Mouse (Mus musculus): Measurements from ENCODE around the gene Ankrd13b. TPM values are rescaled to one million over a fixed set of nuclear protein-coding genes. Genes with fewer than 3 reads are reported as not detected.
A peak's percentile ranks its signal among the peaks of the same experiment; 100 is the strongest.

Gene Ankrd13b
- total RNA-seq, 2 experiments from 2014 or later, result 84.9 to 99.0 TPM

DNA sequence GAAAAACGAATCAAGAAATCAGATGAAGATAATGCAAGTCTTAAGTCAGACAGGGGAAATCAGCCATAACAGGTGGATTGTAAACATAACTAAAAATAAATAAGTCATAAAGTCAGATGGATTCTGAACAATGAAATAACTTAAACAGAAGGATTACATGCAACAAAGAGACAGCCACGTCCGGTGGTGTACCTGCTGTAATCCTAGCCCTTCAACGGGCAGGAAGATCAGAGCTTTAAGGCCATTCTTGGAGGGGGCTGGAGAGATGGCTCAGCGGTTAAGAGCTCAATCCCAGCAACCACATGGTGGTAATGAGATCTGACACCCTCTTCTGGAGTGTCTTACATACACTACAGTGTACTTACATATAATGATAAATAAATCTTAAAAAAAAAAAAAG lies 21.9 kb upstream of the Ankrd13b start:
- no peak for DNase-seq (ENCODE audit: low spot score in 2 of 2)
- intact Hi-C loops (cut with DNase I), result no loop called here

DNA sequence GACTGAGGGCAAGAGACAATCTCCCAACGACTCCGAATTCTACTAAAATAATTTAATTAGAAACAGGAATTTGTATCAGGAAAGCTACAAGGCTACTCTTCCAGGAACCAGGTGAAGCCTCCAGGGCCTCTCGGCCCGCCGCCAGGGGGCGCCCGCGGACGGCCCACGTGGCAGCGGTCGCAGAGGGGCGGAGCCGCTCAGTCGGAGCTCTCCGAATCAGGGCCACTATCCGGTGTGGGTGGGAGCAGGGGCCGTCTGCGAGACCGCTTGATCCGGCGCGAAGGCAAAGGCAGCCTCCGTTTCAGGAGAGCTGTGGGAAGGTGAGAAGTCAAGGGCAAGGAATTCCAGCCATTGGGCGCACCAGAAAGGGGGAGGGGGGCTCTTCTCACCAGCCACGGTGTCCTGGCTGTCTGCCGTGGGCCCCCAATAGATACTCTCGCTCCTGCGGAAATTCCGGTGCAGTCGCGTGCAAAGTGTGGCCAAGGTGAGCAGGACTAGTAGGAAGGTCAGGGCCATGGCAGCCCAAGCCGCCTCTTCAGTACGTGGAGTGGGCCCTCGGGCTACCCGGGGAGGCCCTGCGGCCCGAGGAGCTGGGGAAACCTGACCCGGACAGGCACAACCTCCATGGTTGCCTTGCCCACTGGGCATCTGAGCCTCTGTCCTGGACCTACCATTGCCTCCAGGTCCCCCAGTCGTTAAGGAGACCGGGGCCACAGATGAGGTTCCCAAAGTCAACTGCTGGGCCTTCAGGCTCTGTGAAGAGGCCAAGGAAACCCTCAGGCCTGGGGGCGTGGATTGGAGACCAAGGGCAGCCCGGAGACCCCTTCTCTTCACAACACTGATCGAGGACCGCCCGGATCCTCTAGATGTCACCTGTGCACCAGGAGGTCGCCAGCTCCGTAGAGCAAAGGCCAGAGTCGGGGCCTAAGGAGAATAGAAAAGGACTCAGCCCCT lies 18.9 kb upstream of the Ankrd13b start:
- DNase-seq (ENCODE audit: low spot score in 2 of 2), result peak; percentile 83 to 85
- intact Hi-C loops (cut with DNase I), result loop anchor here (5.0 to 10.0 kb wide), 2 partner anchors 119 to 296 kb away; no protein-coding TSS in a partner anchor

DNA sequence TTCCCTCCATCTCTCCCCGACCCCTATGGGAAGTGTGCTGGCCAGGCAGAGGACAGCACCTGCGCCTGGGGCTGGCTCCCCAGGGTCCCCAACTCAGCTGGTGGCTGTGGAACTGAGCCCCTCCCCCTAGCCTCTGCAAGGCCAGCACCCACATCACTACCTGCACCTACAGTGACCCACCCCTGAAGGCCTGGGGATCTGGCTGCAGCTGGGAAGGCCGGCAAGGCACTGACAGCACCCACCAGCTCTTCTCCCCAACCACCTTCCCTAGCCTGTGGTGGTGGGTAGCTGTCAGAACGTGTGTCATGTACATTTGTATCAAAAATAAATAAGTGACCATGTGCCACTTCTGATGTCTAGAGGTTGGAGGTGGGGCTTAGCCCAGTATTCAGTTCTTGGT lies 17.9 kb upstream of the Ankrd13b start:
- intact Hi-C loops (cut with DNase I), result loop anchor here (5.0 to 10.0 kb wide), 2 partner anchors 120 to 297 kb away; no protein-coding TSS in a partner anchor
- DNase-seq (ENCODE audit: low spot score in 2 of 2), result no peak

DNA sequence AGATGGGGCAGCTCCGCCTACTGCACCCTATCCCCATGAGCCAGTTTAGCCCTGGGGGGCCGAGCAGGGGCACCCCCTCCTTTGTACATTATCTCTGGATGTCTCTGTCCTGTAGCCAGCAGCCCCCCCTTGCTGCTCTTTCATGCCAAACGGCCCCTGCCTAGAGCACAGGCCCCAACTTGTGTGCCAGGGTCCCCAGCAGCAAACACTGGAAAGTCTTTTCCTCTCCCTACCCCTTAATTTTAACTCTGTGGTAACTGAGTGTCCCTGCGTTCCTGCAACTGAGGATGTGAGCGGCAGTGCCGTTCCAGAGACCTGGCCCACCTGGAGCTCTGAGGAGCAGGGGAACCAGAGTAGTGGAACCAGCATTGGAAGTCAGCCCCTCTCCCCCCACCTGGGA lies 17.5 kb upstream of the Ankrd13b start:
- intact Hi-C loops (cut with DNase I), result loop anchor here (5.0 to 10.0 kb wide), 2 partner anchors 120 to 298 kb away; no protein-coding TSS in a partner anchor
- DNase-seq (ENCODE audit: low spot score in 2 of 2), result no peak

DNA sequence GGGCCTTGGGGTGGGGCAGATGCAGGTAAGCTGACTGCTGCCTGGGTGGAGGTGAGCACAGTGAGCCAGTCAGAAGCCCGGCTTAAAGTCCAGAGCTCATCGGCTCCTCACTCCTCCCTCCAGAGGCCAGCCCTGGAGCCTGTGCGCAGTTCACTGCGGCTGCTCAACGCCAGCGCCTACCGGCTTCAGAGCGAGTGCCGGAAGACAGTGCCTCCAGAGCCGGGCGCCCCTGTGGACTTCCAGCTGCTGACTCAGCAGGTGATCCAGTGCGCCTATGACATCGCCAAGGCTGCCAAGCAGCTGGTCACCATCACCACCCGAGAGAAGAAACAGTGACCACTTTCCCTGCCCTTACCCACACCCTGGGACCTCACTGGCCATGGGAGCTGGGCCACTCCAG lies 16.8 kb upstream of the Ankrd13b start:
- intact Hi-C loops (cut with DNase I), result loop anchor here (5.0 to 10.0 kb wide), 2 partner anchors 121 to 299 kb away; no protein-coding TSS in a partner anchor
- no peak for DNase-seq (ENCODE audit: low spot score in 2 of 2)

DNA sequence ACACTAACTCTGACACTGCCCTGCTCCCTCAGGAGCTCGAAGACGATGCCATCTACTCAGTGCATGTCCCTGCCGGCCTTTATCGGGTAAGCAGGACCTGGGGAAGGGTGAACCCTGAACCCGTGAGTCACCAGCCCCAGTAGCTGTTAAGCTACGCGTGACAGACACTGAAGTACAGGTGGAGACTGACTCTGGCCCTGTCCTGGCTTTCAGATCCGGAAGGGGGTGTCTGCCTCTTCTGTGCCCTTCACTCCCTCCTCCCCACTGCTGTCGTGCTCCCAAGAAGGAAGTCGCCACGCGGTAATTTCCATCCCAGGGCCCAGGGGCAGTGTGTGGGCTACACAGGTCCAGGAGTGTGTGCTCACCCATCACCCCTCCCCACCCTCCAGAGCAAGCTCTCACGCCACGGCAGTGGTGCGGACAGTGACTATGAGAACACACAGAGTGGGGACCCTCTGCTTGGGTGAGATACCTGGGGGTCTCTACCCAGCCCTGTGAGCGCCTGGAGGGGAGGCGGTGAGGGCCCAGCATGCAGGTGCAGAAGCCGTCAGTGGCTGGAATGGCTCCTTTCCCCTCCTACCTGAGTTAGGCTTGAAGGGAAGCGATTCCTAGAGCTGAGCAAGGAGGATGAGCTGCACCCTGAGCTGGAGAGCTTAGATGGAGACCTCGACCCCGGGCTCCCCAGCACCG lies 16.0 kb upstream of the Ankrd13b start:
- DNase-seq (ENCODE audit: low spot score in 2 of 2), result no peak
- intact Hi-C loops (cut with DNase I), result loop anchor here (5.0 to 10.0 kb wide), 2 partner anchors 122 to 299 kb away; no protein-coding TSS in a partner anchor

DNA sequence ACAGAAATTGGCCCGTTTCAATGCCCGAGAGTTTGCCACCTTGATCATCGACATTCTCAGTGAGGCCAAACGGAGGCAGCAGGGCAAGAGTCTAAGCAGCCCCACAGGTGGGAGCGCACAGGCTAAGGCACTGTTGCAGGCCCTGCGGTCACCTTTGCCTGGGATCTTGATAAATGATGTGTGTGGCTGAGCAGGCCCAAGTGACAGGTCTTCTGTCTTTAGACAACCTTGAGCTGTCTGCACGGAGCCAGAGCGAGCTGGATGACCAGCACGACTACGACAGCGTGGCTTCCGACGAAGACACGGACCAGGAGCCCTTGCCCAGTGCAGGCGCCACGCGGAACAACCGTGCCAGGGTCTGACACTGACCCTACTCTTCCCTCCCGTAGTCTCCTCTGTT lies 14.9 kb upstream of the Ankrd13b start:
- no peak for DNase-seq (ENCODE audit: low spot score in 2 of 2)
- intact Hi-C loops (cut with DNase I), result loop anchor here (10.0 kb wide), 1 partner anchor 300 kb away; no protein-coding TSS in a partner anchor

DNA sequence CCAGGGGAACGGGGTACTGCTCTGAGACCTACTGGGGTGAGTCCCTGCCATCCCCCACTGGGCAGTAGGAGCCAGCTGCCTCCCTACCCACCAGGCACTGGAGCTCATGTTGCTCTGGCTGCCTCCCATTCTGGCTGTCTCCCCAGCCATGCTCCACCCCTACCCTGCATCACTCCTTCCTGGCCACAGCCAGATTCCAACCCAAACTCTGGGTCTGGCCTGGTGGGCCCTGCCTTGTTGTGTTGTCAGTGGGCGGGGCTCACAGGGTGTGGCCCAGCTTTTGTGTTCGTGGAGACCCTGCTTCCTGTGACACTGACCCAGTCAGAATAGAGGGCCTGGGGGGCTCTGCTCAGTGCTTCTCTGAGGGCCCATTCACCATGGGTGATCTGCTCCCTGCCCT lies 14.0 kb upstream of the Ankrd13b start:
- DNase-seq (ENCODE audit: low spot score in 2 of 2), result no peak
- intact Hi-C loops (cut with DNase I), result loop anchor here (10.0 kb wide), 1 partner anchor 301 kb away; no protein-coding TSS in a partner anchor

DNA sequence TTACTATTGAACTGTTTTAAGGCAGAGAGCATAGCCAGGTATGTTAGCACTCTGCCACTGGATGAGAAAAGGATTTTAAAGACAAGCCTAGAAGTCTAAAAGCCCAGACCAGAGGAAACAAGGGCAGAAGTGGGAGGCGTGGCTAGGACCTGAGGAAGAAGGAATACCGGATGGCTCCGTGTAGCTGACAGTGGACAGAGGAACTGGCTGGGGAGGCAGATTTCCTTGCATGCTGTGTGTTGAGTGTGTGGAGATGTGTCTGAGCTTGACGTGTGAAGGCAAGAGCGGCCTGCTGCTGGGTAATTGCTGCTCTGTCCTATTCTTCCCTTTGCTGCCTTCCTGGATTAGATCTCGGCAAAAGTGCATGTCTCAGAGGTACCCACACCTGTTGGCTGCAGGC lies 13.0 kb upstream of the Ankrd13b start:
- intact Hi-C loops (cut with DNase I), result loop anchor here (10.0 kb wide), 1 partner anchor 302 kb away; no protein-coding TSS in a partner anchor
- no peak for DNase-seq (ENCODE audit: low spot score in 2 of 2)

DNA sequence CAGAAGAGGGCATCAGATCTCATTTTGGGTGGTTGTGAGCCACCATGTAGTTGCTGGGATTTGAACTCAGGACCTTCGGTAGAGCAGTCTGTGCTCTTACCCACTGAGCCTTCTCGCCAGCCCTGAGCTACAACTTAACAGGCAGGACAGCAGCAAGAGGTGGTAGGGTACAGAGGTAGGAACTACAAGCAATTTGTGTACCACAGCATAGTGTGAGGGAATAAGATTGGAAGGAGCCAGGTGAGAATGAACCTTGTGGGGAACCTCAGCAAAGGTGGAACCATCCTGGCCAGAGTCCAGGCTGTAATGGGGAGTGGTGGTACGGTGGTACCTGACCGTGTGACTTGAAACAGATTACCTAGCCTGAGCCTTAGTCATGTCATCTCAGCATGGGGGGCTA lies 12.5 kb upstream of the Ankrd13b start:
- intact Hi-C loops (cut with DNase I), result loop anchor here (10.0 kb wide), 1 partner anchor 303 kb away; no protein-coding TSS in a partner anchor
- no peak for DNase-seq (ENCODE audit: low spot score in 2 of 2)

DNA sequence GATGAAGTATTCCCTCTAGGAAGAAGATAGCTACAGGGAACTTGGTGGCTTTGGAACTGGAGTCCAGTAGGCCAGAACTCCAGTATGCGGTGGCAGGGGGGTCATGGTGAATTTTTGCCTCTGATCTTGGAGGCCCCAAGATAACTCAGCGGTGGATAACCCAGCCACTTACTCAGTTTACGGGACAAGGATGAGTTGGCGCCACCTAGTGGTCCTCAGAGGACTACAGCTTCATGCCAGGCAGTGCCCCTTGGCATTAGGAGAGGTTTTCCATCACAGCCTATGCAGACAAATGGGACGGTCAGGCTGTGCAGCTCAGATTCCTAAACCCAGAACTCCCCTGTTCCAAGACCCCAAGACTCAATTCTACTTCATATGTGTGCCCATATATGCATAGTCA lies 11.9 kb upstream of the Ankrd13b start:
- intact Hi-C loops (cut with DNase I), result loop anchor here (10.0 kb wide), 1 partner anchor 303 kb away; no protein-coding TSS in a partner anchor
- peak; percentile 62 to 78 for DNase-seq (ENCODE audit: low spot score in 2 of 2)

DNA sequence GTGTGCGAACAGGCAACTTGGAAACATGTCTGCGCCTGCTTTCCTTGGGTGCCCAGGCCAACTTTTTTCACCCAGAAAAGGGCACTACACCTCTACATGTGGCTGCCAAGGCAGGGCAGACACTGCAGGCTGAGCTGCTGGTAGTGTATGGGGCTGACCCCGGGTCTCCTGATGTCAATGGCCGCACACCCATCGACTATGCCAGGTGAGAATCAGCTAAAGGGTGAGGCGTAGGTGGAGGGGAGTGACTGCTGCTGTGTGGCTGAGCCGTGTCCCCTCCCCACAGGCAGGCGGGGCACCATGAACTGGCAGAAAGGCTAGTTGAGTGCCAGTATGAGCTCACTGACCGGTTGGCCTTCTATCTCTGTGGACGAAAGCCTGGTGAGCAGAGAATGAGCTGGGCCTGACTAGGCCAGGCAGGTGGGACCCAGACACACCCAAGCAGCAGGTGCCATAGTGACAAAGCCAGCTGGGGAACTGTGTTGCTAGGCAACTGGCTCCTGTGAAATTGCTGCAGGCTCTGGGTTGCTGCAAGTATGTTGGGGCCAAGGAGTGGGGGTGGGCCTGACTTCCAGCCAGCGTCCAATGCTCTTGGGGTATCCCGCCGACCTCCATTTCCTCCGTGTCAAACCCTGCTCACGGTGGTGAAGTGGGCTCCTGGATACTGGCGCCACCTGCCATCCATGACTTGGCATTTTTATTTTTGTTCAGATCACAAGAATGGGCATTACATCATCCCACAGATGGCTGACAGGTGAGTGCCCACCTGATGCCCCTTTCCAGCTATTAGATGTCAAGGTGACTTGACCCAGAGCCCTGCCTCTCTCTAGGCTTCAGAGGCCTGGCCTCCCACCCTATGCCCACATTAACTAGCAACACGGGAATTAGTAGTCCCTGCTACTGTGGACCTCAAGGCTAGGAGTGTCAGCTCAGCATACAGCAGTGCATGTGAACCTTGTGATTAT lies 11.2 kb upstream of the Ankrd13b start:
- intact Hi-C loops (cut with DNase I), result loop anchor here (10.0 kb wide), 1 partner anchor 304 kb away; no protein-coding TSS in a partner anchor
- DNase-seq (ENCODE audit: low spot score in 2 of 2), result peak; percentile 57 to 66

DNA sequence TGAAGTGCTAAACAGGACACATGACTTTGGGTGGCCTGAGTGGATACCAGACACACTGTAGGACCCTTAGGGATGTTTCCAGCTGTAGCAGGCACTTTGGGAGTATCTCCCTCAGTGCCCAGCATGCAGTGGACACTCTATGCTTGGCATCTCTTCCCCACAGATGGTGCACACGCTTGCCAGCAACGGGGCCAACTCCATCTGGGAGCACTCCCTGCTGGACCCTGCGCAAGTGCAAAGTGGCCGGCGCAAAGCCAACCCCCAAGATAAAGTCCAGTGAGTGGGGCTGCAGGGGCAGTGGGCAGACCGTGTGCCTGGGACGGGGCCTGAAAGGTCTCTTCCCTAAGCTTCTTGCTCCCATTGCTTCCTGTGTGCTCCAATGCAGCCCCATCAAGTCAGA lies 9.9 kb upstream of the Ankrd13b start:
- no peak for DNase-seq (ENCODE audit: low spot score in 2 of 2)
- intact Hi-C loops (cut with DNase I), result no loop called here

DNA sequence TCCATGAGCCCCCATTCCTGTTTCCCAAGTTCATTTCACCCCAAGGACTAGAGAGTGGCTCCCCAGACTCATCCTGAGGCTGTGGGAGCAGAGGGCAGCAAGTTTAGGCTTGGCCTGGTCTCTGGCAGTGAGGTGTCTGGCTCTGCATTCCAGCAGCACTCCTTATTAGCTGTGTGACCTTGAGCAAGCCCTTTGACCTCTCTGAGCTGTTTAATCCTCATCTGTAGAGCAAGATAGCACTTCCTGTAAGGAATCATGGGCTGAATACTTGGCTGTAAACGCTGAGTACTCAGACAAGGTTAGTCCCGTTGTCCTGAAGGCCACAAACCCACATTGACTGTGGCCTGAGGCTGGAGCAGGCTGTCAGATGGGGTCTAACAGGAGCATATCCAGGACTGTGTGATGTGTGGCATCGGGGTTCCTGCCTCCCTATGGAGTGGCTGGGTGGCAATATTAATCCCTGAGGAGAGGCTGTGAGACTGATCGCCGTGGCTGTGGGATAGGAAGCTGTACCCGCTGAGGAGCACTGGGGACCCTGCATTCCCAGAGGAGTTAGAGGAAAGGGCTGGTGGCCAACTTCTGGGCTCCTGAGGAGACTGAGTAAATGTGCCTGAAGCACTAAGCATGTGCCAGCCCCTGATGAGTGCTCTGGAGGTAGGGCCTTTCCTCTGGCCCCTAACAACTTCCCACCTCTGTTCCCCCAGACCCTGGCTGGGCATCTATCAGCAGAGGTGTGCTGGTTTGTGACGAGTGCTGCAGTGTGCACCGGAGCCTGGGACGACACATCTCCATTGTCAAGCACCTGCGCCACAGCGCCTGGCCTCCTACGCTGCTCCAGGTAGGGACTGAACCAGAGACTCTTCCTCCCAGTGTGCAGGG lies 9.0 kb upstream of the Ankrd13b start:
- intact Hi-C loops (cut with DNase I), result no loop called here
- DNase-seq (ENCODE audit: low spot score in 2 of 2), result no peak

DNA sequence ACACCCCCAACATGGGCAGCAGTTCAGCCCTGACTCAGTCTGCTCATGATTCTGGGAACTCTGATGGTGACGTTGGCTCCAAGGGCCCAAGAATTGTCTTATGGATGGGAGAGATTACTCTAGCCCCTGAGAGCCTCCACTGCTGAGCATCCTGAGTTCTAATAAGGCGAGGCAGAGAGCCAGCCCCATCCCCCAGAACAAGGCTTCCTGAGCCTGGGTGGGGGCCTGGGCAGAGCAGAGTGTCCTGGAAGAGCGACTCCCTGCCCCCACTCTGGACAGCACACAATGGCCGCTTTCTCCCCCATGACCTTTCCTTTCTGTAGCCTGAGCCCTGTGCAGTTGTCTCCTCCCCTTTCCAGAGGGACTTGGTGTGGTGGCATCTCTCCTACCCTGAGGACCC lies 8.4 kb upstream of the Ankrd13b start:
- no peak for DNase-seq (ENCODE audit: low spot score in 2 of 2)
- intact Hi-C loops (cut with DNase I), result no loop called here

DNA sequence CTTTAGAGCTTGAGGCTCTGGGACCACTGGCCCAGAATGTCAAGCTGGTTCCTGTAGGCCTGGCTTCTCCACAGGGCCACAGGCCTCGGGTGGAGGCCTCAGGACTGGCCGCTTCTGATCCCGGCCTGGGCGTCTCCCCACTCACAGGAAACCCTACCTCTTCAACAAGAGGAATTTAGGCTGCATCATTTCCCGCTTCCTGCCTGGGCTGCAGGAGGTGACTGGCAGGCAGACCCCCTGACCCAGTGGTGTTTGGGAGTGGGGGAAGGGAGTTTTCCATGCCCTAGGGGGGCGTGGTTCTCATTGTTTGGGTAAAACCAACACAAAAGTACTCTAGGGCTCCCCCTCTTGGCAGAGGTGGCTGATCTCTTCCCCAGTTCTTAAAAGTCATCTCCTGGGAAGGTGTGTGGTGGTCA lies 7.9 kb upstream of the Ankrd13b start:
- DNase-seq (ENCODE audit: low spot score in 2 of 2), result no peak
- intact Hi-C loops (cut with DNase I), result no loop called here

DNA sequence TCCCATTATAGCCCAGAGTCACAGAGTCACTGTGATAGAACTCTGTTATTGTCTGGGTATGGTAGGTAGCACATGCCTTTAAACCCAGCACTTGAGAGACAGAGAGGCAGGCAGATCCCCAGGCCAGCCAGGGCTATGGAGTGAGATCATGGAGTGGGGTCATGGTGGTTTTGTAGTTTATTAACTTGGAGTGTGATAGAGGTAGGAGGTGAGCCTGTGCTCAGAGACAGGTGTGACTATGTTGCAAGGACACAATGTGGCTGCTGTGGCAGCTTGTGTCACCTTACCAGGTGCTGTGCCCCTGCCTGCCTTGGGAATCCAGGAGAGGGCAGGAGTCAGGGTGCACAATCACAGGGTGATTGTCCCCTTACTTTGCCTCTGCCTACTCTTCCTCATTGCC lies 6.0 kb upstream of the Ankrd13b start:
- intact Hi-C loops (cut with DNase I), result no loop called here
- no peak for DNase-seq (ENCODE audit: low spot score in 2 of 2)

DNA sequence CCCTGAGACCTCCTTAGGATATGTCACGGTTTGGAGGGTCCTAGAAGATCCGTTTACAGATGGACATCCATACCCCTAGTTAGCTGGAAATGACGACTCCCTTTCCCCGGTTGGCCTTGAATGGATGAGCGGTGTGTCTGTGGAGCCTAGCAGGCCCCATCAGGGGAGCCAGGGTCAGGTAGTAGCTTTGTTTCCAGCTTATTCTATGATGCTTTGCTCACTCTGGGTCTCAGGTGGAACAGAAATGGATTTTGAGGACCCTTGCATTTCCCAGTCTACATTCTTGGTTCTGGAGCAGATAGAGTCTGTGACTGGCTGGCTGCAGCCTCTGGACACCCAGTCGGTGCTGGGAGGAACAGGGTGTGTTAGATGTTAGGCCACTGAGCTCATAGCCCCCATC lies 5.3 kb upstream of the Ankrd13b start:
- DNase-seq (ENCODE audit: low spot score in 2 of 2), result no peak
- intact Hi-C loops (cut with DNase I), result no loop called here
